Mouse (Mus musculus): Measurements from ENCODE around the gene Gtpbp1. TPM values are rescaled to one million over a fixed set of nuclear protein-coding genes. Genes with fewer than 3 reads are reported as not detected.

Gene Gtpbp1
- polyA plus RNA-seq, 1 experiment from 2014 or later = 28.1 TPM

DNA sequence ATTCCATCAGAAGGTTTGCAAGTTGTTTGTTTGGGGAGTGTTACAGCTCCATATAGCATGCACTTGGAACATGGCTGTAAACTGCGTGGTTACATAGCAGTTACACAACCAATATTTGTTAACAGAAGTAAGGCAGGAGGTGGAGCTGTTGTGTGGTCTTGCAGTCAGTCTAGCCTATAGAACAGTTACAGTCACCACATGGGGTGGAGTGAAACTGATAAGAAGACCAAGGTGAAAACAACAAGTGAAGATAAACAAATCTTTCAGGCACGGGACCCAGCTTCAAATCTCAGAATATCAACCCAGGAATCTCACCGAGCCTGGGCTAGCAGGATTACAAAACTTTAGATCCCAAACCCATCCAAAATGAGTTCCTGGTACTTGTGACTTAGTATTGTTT, 50.1 kb downstream of the Gtpbp1 start:
- no peak for ATAC-seq (ENCODE audit: low FRiP score)
- peak overlapping the region; percentile 100 for H3K4me3 ChIP-seq (ENCODE audit: low read depth, low read length)

DNA sequence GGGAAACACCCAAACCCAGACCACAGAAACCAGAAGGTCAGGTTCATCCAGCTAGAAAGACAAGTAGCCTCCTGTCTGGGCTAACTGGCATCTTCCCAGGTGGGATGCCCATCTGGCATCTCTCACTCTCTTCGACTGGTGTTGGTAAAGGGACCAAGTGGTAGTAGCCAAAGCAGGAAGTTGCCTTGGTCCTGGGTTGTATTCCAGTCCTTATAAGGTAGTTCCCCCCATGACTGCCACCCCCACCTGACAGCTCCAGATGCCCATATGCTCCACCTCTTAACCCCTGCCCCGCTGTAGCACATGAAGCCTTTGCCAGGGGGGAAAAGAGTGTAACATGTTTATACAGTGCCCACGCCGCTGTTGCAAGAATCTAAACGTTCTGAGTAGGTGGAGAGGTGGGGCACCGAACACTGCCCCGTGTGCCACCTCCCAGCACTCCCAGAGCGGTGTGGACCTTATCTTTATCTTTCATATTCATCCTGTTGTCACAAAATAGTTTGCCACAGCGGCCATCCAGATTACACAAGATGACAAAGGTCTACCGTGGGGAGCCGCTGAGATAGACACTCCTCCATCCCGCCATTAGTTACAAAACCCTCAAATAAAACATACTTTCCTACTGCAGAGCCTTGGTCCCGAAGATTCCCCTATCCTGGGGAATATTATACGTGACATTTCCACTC, 50.7 kb downstream of the Gtpbp1 start:
- H3K9ac ChIP-seq (ENCODE audit: low read depth, low read length) = peak overlapping the region; percentile 90
- ATAC-seq (ENCODE audit: low FRiP score) (no peak), DNase-seq (ENCODE audit: low spot score) (no peak)
- H3K9me3 ChIP-seq (ENCODE audit: control insufficient read depth, low read length) = no peaks in the 10 kb centered on the region
- H3K27me3 ChIP-seq (ENCODE audit: control insufficient read depth, insufficient read depth, low read length) = no peaks in the 10 kb centered on the region
- H3K4me1 ChIP-seq (replicated peaks; ENCODE audit: control insufficient read depth, insufficient read depth, low read length) = no peaks in the 10 kb centered on the region
- peak overlapping the region; percentile 100 for H3K4me3 ChIP-seq (ENCODE audit: low read depth, low read length)
- WGBS = 42% methylated on average over 14 of the region's 14 CpGs
- no peak overlapping the region for H3K27ac ChIP-seq (ENCODE audit: low read depth, low read length)
- peaks cover 2% of the 10 kb centered on the region; the same call in 1 of the 2 replicates for H3K36me3 ChIP-seq (ENCODE audit: control insufficient read depth, insufficient read depth, low read length)
- peak overlapping the region; percentile 75 for H3K4me2 ChIP-seq (replicated peaks; ENCODE audit: low read depth, low read length)

More for the DNA sequence above, 50.1 kb downstream of the Gtpbp1 start:
- DNase-seq (ENCODE audit: low spot score) = no peak
- Histone ChIP-seq H3K36me3 (ENCODE audit: control insufficient read depth, insufficient read depth, low read length) (peaks cover 4% of the 10 kb centered on the region; the same call in 1 of the 2 replicates), H3K27ac (ENCODE audit: low read depth, low read length) (no peak overlapping the region), H3K9ac (ENCODE audit: low read depth, low read length) (no peak overlapping the region), H3K4me1 (replicated peaks; ENCODE audit: control insufficient read depth, insufficient read depth, low read length) (no peaks in the 10 kb centered on the region), H3K27me3 (ENCODE audit: control insufficient read depth, insufficient read depth, low read length) (no peaks in the 10 kb centered on the region), H3K4me2 (replicated peaks; ENCODE audit: low read depth, low read length) (peak overlapping the region; percentile 75; the same call in 1 of the 2 replicates), H3K9me3 (ENCODE audit: control insufficient read depth, low read length) (no peaks in the 10 kb centered on the region)
- 84% methylated on average over 3 of the region's 3 CpGs for WGBS

DNA sequence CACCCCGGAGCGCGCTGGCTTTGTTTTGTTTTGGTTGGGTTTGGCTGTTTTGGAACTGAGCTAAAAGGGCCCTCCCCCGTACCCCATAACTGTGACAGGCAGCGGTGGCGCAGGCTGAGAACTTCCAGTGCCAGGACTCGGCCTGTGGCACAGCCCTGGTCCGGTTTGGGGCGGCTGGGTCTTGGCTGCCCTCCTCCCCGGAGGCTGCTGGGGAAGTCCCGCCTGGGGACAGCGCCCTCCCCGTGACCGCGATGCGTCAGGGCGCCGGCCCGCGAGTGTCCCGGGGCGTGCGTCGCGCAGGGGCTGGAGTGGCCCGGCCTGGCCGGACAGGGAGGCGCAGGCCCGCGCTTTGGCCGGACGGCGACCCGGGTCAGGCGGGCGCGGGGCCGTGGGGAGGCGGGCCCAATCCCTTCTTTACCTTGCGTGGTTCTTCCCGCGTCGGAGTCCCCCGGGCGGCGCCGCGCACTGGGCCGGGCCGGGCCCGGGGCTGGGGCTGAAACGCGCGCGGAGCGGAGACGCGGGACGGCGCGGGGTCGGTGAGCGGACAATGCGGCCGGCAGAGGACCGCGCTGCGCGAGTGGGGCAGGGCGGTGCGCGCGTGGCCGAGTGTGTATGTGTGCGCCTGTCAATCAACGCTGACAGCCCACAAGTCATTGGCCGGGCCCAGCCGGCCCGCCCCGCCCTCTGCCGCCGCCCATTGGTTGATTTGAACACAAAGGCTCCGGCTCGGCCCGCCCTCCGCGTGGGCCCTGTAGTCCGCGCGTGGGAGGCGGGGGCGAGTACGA, 51.5 kb downstream of the Gtpbp1 start, which contains the start of gene Sun2:
Gene Sun2 (minus strand): TSS at position 616 of the 785 bp plus-strand sequence.
- ATAC-seq (ENCODE audit: low FRiP score) = peak; percentile 91
- peak; percentile 89 for DNase-seq (ENCODE audit: low spot score)
- WGBS = under 1% methylated on average over 61 of the region's 93 CpGs
- H3K9ac ChIP-seq (ENCODE audit: low read depth, low read length) = peak within 1 kb of the TSS; percentile 90
- H3K4me1 ChIP-seq (replicated peaks; ENCODE audit: control insufficient read depth, insufficient read depth, low read length) = no peaks in the 10 kb centered on the region
- no peaks in the 10 kb centered on the region for H3K36me3 ChIP-seq (ENCODE audit: control insufficient read depth, insufficient read depth, low read length)
- H3K27me3 ChIP-seq (ENCODE audit: control insufficient read depth, insufficient read depth, low read length) = no peaks in the 10 kb centered on the region
- H3K4me2 ChIP-seq (replicated peaks; ENCODE audit: low read depth, low read length) = peak within 1 kb of the TSS; percentile 75
- H3K27ac ChIP-seq (ENCODE audit: low read depth, low read length) = peak within 1 kb of the TSS; percentile 56; the same call in 1 of the 2 replicates
- no peaks in the 10 kb centered on the region for H3K9me3 ChIP-seq (ENCODE audit: control insufficient read depth, low read length)
- peak within 1 kb of the TSS; percentile 100 for H3K4me3 ChIP-seq (ENCODE audit: low read depth, low read length)

DNA sequence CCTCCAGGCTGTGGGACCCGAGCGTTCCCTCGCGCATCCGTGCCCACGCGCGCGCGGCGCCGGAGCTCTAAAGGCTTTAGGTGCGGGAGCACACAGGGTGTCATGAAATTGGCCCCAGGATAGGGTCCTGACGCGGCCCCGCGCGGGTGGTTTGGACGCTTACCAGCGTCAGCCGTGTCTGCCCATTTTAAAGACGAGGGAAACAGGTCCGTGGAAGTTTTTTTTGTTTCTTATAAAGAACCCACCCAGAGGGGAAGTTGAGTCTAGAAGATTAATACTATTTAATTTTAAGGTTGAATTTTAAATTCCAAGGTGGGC, 52.0 kb downstream of the Gtpbp1 start:
- ATAC-seq (ENCODE audit: low FRiP score) = no peak; the same call in 1 of the 2 replicates
- 0% methylated on average over 23 of the region's 23 CpGs for WGBS
- no peaks in the 10 kb centered on the region for H3K36me3 ChIP-seq (ENCODE audit: control insufficient read depth, insufficient read depth, low read length)
- peak overlapping the region; percentile 100 for H3K4me3 ChIP-seq (ENCODE audit: low read depth, low read length)
- H3K4me2 ChIP-seq (replicated peaks; ENCODE audit: low read depth, low read length) = peak overlapping the region; percentile 75
- DNase-seq (ENCODE audit: low spot score) = no peak
- H3K4me1 ChIP-seq (replicated peaks; ENCODE audit: control insufficient read depth, insufficient read depth, low read length) = no peaks in the 10 kb centered on the region
- H3K9me3 ChIP-seq (ENCODE audit: control insufficient read depth, low read length) = no peaks in the 10 kb centered on the region
- H3K27ac ChIP-seq (ENCODE audit: low read depth, low read length) = peak overlapping the region; percentile 56; the same call in 1 of the 2 replicates
- H3K27me3 ChIP-seq (ENCODE audit: control insufficient read depth, insufficient read depth, low read length) = no peaks in the 10 kb centered on the region
- peak overlapping the region; percentile 90 for H3K9ac ChIP-seq (ENCODE audit: low read depth, low read length)

DNA sequence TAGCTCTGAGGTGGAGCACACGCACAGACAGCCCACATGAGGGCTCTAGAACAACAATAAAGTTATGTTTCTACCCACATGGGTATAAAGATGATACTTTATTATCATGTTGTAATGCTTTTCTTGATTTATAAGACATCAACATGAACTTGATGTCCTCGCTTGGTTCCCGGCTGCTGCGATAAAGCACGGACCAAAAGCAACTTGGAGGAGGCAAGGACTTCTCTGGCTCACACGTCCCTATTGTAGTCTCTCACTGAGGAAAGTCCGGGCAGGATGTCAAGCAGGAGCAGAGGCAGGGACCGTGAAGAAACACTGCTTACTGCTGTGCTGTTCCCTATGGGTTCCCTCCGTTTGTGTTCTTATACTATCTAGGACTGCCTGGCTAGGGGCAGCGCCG, 53.4 kb downstream of the Gtpbp1 start:
- H3K4me1 ChIP-seq (replicated peaks; ENCODE audit: control insufficient read depth, insufficient read depth, low read length) = no peaks in the 10 kb centered on the region
- WGBS = 87% methylated on average over 11 of the region's 11 CpGs
- H3K36me3 ChIP-seq (ENCODE audit: control insufficient read depth, insufficient read depth, low read length) = no peaks in the 10 kb centered on the region
- DNase-seq (ENCODE audit: low spot score) (no peak), ATAC-seq (ENCODE audit: low FRiP score) (no peak)
- no peaks in the 10 kb centered on the region for H3K9me3 ChIP-seq (ENCODE audit: control insufficient read depth, low read length)
- no peak overlapping the region for H3K9ac ChIP-seq (ENCODE audit: low read depth, low read length)
- no peaks in the 10 kb centered on the region for H3K27me3 ChIP-seq (ENCODE audit: control insufficient read depth, insufficient read depth, low read length)
- no peak overlapping the region for H3K4me2 ChIP-seq (replicated peaks; ENCODE audit: low read depth, low read length)
- no peak overlapping the region for H3K27ac ChIP-seq (ENCODE audit: low read depth, low read length)
- no peak overlapping the region for H3K4me3 ChIP-seq (ENCODE audit: low read depth, low read length)

DNA sequence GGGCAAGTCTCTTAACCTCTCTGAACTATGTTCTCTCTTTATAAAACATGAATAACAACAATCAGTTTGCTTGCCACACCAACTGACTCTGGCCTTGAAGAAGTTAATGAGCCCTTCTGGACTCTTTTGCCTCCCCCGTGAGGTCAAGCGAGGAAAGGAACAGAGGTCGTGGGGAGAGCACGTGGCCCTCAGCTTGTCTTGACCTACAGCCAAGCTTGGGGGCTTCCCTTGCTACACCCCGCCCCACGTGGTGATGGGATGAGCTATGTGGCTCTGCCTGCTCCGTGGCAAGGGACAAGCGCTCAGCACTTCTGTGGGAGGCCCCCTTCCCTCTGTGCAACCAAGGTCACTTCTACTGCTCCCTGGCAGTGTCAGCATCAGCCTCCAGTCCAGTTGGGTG, 54.1 kb downstream of the Gtpbp1 start:
- Histone ChIP-seq H3K27me3 (ENCODE audit: control insufficient read depth, insufficient read depth, low read length) (no peaks in the 10 kb centered on the region), H3K4me1 (replicated peaks; ENCODE audit: control insufficient read depth, insufficient read depth, low read length) (no peaks in the 10 kb centered on the region), H3K4me3 (ENCODE audit: low read depth, low read length) (no peak overlapping the region), H3K9ac (ENCODE audit: low read depth, low read length) (no peak overlapping the region), H3K4me2 (replicated peaks; ENCODE audit: low read depth, low read length) (no peak overlapping the region), H3K9me3 (ENCODE audit: control insufficient read depth, low read length) (no peaks in the 10 kb centered on the region), H3K27ac (ENCODE audit: low read depth, low read length) (no peak overlapping the region), H3K36me3 (ENCODE audit: control insufficient read depth, insufficient read depth, low read length) (no peaks in the 10 kb centered on the region)
- no peak for ATAC-seq (ENCODE audit: low FRiP score)
- DNase-seq (ENCODE audit: low spot score) = no peak
- WGBS = 76% methylated on average over 8 of the region's 8 CpGs

DNA sequence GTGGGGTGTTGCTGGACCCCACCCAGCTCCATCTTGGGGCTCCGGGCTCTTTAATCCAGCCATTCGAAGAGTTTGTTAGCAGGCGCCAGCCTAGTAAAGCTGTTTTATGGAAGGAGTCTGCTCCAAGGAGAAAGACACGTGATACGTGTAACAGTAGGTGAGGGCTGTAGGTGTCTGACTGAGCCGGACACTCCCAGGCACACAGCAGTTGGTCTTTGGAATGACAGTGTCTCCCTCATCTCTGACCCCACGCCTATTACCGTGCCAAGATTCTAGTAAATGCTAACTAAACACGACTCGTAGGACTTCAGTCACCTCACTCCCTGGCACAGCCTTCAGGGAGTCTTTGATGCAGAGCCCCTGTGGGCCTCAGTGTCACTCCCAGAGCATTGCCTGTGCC, 54.7 kb downstream of the Gtpbp1 start:
- Histone ChIP-seq H3K36me3 (ENCODE audit: control insufficient read depth, insufficient read depth, low read length) (no peaks in the 10 kb centered on the region), H3K9me3 (ENCODE audit: control insufficient read depth, low read length) (no peaks in the 10 kb centered on the region)
- whole genome bisulfite sequencing = 86% methylated on average over 10 of the region's 10 CpGs

DNA sequence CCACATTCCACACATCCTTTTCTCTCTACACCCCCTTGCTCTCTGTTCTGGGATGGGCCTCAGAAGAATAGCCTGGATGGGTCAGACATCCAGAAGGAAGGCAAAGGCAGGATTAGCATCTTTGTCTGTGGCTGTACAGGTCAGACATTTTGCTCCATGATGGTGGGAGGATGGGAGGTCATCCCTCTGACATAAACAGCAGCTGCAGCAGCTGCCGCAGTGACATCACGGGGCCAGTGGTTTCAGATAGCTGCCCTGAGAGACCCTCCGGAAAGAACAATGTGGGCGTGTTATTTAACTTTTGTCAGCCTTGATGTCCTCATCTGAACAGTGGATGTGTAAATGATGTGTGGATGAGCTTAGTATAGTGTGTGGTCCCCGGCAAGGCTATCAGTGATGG, 55.2 kb downstream of the Gtpbp1 start:
- no peak for ATAC-seq (ENCODE audit: low FRiP score)
- 91% methylated on average over 5 of the region's 5 CpGs for WGBS
- Histone ChIP-seq H3K4me1 (replicated peaks; ENCODE audit: control insufficient read depth, insufficient read depth, low read length) (no peaks in the 10 kb centered on the region), H3K36me3 (ENCODE audit: control insufficient read depth, insufficient read depth, low read length) (no peaks in the 10 kb centered on the region), H3K9ac (ENCODE audit: low read depth, low read length) (no peak overlapping the region), H3K4me2 (replicated peaks; ENCODE audit: low read depth, low read length) (no peak overlapping the region), H3K9me3 (ENCODE audit: control insufficient read depth, low read length) (no peaks in the 10 kb centered on the region), H3K27ac (ENCODE audit: low read depth, low read length) (no peak overlapping the region), H3K27me3 (ENCODE audit: control insufficient read depth, insufficient read depth, low read length) (no peaks in the 10 kb centered on the region), H3K4me3 (ENCODE audit: low read depth, low read length) (no peak overlapping the region)
- DNase-seq (ENCODE audit: low spot score) = no peak

More for the DNA sequence above, 54.7 kb downstream of the Gtpbp1 start:
- H3K4me3 ChIP-seq (ENCODE audit: low read depth, low read length) = no peak overlapping the region
- H3K27me3 ChIP-seq (ENCODE audit: control insufficient read depth, insufficient read depth, low read length) = no peaks in the 10 kb centered on the region
- ATAC-seq (ENCODE audit: low FRiP score) = no peak
- H3K27ac ChIP-seq (ENCODE audit: low read depth, low read length) = no peak overlapping the region
- DNase-seq (ENCODE audit: low spot score) = no peak
- no peaks in the 10 kb centered on the region for H3K4me1 ChIP-seq (replicated peaks; ENCODE audit: control insufficient read depth, insufficient read depth, low read length)
- no peak overlapping the region for H3K4me2 ChIP-seq (replicated peaks; ENCODE audit: low read depth, low read length)
- no peak overlapping the region for H3K9ac ChIP-seq (ENCODE audit: low read depth, low read length)

Measured in hindbrain, embryonic 11.5 days (tissue).